Mouse (Mus musculus) urinary bladder, postnatal 4 days (tissue): Measurements from ENCODE around the gene Spock1.

ENCODE experiments used
- DNase-seq, 2 experiments: peaks; one replicate each; pipeline ENCODE4 v3.0.0; 2021 to 2022; ENCODE audit warnings: low spot score in 2 of 2

The Spock1 gene

DNA sequence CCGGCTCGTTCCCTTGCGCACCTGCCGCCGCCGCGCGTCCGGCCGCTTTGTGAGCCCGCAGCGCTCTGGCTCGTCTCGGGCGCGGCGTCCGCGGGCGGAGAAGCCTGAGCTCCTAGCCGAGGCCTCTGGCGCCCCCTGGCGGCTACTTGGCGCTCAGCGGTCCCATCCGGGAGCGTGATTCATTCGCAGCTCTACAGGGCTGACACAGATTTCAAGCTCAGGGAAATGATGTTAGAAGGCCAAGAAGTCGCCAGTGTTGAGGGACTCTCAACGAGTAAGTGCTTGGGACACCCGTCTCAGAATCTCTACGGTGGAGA lies at the start of gene Spock1:
Spock1 (minus strand) TSS at position 67 of the 317 bp plus-strand sequence.
- peak; percentile 63 to 90 for DNase-seq

DNA sequence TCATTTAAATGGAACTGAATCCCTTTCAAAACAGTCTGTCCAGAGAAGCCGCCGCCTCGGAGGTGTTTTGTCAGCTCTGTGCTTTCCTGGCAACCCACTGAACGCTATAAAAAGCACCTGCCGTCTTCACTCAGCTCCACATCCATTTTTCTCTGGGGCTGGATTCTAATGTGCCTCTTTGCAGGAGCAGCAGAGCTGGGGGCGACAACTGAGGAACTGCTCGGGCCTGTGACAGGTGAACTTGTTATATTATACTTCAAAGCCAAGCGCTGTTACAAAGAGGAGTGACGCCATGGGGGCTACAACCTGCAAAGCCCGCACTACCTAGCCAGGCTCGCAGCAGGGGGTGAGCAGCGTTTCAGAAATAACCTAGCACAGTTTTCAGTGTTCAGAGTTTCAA lies 42.0 kb upstream of the Spock1 start:
- no peak for DNase-seq

DNA sequence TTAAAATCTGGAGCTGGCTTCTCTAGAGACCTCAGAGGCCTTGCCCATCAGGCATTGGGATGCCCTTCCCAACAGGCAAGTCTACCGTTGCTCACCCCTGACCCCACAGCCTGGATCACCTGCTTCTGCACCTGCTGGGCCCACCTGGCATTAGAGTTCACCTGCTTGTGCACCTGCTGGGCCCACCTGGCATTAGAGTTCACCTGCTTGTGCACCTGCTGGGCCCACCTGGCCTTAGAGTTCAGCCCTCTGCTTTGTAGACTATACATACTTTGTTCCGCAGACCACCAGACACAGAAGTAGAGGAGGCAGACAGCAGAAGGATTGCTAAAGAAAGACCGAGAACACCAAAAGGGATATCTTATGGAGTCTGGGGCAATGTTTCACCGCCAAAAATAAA lies 41.4 kb upstream of the Spock1 start:
- no peak for DNase-seq

DNA sequence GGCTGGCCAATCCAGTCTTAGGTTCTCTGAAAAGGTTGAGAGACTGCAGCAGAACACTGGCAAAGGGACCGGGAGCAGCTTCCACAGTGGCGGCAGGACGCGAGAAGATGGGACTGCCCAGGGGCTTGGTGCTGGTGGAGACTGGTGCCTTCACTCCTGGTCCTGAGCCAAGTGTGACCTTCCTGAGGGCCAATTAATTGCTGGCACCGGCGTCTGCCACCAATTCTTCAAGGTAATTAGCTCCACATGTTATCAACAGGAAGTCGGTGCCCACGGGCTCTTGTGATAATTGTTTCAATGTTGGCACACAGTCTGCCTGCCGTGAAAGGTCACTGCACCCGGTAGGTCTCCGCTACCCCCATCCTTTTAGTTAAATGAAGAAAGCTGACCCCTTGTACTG lies 37.1 kb upstream of the Spock1 start:
- DNase-seq: no peak

DNA sequence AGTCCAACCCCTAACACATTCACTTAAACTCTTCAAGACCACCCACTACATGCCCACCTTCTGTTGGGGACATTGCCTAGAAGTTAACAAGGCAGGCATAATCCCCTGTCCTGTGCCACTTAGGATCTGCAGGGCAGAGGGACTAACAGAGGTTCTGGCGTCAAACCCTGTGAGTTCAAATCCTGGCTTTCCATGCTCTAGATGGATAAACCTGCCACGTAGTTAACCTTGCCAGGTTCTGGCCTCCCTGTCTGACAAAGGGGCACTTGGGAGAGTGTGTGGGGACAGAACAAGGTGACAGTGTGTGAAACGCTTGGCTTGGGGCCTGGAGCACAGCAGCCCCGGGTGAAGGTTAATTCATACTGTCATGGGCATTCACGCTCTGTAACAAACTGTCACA lies 36.3 kb upstream of the Spock1 start:
- no peak for DNase-seq

DNA sequence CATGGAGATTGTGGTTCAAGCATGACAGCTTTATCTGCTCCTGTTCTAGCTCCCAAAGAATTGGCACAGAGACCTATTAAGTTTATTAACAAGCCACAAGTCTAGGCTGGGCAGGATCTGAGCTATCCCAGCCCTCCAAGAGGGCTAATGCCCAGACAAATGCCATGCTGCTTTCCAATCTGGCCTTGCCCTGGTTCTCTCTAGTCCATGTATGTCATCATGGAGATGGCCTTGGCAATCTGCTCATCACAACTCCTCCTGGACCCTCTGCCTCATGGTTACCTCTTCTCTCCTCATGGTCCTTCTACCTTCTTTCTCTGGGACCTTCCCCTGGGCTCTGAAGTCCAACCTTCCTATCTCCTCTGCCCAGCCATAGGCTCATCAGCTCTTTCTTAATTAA lies 35.8 kb upstream of the Spock1 start:
- no peak for DNase-seq

DNA sequence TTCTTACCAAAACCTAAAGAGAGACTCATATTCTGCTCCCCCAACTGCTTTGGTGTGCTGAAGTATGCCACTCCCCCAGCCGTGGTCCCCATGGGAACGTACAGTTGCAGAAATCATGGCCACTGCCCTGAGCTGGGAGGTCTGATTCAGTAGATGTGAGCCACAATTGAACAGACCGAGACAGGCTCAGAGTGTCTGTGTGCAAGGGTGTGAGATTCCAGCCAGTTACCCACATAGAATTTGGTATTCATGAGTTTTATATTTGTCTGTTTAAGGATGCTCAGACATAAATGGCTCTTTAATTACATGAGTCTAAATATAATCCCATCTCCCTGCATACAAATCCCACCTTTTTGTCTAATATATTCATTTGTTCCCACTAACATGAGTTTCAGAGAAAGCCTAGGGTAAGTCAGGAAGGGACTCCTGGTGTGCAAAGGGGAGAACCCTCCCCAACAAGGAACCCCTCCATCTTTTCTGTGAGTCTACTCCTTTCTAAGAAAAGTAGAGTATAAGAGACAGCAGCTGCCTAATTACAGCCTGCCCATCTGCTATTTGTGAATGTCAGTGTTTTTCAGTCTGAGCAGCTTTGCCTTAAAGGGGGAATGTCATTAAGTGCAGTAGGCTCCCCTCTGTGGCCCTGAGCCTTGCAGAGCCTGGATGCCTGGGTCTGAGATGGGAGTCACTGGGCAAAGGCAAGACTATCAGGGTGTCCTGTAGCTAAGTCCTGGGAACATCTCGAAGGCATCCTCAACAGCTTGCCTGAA lies 29.5 kb upstream of the Spock1 start:
- no peak for DNase-seq

DNA sequence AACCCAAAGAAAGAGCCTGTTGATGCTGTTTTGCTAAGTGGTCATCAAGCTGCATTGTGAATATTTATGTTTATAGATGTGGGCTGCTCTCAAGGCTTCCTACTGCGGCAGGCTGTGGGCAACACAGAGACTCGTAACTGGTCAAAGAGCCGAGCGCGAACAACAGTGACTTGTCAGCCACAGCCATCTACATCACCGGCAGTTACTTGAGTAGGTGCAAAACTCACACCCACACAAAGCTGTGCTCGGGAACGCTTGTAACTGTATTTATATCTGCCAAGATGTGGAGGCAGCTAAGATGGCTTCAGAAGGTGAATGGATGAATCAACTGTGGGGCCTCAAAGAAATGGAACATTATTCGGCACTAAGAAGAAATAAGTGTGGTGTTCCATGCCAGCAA lies 23.9 kb upstream of the Spock1 start:
- DNase-seq: no peak

DNA sequence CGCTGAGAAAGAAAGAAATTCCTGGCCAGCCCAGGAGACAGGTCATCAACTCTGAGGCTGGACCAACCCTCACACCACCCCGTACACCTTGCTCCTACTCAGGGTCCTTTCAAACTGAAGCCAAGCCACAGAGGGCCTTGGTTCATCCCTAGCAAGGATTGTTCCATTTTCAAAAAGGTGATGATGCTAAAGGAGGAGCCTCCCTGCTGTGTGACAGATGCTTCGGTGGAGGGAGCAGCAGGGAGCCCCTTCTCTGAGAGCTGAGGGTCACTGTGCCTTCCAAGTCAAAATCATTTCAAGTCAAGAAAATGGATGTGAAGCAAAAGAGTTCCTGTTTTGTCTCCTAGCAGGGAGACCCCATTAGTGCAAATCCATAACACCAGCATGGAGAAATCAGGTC lies 23.2 kb upstream of the Spock1 start:
- DNase-seq: no peak

DNA sequence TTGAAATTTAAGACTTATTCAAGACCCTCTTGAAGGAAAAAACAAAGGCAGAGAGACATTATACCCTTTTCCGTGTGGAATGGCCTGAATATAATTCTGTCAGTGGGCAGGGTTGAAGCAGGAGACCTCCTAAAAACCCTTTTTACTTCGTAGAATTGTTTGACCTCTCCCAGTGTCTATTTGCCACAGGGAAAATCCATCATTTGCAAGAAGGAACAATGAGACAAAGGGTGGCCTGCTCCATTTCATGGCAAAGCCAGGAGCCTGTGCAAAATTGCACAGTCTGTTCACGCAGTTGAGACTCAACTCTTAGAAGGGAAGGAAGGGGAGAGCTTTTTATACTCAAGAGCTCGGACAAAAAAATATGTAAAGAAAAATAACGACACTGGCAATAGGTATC lies 22.6 kb upstream of the Spock1 start:
- no peak for DNase-seq

DNA sequence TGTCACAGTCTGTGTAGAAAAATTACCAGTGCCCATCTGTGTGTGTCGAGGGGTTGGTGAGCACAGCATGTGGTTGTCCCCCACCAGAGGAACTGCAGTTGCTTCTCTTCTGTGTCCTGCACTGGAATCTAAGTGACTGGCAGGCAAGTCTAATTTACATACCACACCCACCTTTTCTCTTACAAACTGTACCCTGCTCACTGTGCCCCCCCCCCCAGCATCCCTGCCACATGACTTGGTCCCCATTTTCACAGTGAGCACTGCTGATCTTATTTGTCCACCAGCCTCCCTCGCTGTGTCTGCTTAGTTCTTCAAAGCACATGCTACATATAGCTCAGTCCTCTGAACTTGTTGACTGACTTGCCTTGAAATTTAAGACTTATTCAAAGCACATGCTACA lies 22.2 kb upstream of the Spock1 start:
- DNase-seq: no peak

DNA sequence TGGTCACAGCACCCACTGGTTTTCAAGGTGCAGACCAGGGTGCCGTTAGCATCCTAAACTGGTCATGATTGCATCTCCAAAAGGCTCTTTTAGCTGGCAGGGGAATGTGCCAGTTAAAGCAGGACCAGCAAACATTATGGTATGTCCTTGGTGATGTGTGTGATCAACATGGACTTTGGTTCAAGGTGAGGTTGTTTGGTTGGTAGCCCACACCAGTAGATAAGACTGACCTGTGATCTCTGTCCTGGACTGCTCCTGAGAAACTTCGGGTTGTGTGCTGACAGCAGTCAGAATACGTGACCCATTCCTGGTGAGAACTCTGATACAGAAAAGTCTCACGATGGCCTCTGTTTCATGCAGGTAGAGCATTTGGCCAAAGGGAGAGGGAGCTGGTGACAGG lies 11.8 kb upstream of the Spock1 start:
- no peak for DNase-seq

DNA sequence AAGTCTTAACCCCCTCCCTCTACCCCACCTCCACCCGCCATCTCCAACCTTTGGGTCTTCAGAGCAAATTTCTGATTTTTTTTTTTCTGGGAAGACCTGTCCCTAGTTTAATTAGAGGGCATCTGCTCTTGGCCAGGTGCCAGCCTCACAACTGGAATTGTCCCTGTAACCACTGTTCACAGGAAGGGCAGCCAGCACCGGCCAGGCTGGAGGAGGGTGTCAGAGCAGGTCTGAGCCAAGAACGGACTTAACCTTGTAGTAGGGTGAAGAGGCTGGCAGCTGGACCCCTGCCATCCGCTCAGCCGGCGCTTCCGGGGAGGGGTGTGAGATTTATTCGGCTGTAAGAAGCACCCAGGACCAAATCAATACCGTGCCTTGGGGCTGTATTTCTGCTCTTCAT lies 3.0 kb upstream of the Spock1 start:
- no peak for DNase-seq

DNA sequence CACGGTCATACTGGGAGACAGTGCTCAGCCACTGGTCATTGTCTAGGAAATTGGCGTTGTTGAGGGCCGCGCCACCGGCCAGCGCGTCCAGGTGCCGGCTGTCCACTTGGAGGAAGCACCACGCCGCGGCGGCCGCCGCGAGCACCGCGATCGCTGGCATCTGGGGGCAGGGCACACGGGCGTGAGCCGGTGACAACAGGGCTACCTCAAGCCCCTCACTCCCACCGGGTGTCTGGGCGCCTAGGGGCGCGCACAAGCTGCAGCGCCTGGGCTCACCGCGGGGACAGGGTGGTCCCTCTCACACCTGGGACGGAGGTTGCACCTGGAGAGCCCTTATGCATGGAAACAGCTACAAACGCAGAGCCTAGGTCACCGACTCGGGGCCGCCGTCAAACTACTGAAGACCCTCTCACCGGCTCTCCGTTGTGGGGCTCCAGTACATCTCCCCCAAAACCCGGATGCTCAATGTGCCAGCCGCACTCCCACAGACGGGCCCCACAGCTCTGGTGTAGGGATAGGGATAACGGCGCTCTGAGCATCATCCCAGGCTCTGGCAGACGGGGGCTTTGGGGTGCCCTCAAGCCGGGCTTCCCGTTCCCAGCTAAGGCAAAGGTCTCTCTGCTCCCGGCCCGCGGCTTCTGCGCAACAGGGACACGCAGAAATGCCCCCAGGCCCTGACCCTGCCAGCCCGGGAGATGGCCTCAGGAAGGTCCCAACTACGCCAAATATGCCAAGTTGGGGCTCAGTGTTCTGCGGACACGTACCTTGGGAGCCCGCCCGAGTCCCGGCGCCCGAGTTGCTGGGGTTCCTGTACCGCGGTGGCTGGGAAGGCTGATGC lies 485 bp downstream of the Spock1 start:
- DNase-seq: no peak

DNA sequence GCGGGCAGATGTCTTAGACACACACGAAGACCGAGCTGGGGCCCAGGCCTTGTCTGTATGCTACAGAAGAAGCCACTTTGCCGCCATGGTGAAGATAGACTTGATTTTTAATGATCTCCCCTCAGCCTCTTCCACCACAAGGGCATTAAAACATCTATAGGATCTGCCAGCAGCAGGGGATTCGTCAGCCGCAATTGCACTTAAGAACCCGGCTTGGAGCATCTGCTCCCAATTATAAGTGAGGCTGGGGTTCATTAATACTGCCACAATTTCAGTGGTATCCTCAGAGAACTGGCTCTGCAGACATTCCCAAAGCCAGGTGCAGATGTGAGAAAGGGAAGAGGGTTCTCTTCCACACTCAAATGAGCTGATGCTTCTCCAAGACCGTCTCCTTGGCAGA lies 13.5 kb downstream of the Spock1 start:
- no peak for DNase-seq

DNA sequence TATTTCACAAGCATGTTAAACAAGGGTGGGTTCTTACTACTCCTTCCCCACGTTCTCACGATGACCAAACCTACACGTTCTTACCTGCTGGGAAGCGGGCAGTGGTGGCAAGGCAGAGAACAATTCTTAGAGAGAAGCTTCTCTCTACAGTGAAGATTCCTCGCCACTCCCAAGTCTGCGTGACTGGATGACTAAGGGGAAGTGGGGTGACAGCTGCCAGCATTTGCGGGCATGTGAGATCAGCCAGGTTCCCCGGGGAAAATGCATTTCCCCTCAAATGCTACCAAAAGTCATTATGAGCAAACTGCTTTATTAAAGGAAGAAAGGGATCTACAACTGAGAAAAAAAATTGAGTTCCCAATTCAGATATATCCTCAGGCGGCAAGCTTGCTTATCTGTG lies 18.4 kb downstream of the Spock1 start:
- DNase-seq: no peak

DNA sequence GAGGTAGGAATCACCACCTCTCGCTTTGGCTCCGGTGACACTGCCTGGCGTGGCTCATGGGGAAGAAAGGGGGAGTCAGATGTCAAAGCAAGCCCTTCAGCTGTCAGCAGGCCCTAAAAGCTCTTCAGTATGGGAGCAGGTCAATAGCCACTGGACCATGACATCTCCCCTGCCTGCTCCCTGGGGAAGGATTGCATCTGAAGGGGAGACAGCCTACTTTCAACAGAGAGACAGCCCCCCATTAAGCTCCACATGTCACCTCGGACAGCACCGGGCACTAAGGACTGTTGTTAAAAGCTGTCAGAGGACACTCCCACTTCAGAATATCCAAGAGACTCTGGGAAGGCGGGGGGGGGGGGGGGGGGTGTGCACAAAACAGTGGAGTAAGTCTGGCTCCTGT lies 19.1 kb downstream of the Spock1 start:
- no peak for DNase-seq

DNA sequence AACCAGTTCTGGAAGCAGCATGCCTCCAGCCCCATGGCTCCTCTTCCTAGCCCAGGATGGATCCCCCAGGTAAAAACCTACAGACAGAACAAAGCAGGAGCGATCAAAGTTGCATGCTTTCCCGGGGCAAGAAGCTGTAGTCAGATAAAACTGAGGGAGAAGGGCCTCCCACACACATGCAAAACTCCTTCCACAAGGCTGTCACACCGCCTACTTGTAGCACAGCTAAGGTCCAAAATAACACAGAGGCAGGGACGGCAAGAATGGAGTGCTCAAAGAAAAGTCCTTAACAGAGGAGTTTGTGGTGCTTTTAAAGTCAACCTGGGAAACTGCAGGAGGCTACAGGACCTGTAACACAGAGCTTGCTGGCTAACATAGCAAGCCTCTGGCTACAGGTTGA lies 28.3 kb downstream of the Spock1 start:
- no peak for DNase-seq

DNA sequence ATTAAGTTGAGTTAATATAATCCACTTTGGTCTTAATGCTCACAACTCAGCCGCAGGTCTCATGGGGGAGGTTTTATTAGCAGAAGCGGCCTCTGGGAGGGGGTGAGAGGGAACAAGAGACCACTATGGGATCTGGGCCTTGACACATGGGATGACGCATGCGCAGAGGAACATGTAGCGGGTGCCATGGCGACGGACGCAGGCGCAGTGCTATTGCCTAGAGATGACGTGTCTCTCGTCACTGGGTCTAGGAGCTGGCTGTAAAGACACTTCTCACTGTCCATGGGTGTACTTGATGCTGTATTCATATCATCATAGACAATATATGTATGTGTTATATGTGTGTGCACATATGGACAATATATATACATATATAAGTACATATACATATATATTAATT lies 29.3 kb downstream of the Spock1 start:
- no peak for DNase-seq

DNA sequence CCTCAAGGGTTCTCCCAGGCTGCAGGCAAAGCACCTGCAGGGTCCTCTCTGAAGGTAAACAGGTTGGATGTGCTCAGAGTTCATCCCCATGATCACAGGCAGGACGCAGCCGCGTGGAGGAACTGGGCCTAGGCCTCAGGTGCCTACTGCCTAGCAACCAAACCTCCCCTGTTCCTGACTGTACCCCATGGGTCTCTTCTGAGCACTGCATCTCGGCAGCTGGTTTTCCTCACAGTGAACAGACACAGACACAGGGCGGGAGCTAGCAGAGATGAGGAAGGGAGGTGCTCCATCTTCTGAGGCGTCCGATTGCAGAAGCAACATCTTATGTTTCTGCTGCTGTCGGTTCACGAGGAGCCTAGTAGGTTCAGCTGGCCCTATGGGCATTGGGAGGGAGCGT lies 30.4 kb downstream of the Spock1 start:
- DNase-seq: no peak

DNA sequence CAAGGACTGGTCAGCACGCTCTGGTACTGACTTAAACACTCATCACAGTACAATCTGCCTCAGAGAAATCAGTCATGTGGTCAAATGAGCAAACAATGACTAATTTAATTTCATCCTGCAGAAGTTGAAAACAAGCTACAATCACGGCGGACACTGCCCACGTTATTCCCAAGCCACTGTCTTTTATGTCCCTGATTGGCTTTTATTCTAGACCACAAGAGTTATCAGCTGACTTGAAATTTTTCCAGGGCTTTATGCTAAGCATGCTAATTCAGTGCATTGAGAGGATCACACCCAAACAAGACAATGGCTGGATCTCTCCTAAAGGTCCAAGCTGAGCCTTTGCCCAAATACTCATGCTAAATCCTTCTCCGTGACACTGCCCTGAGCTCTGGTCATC lies 31.2 kb downstream of the Spock1 start:
- no peak for DNase-seq

DNA sequence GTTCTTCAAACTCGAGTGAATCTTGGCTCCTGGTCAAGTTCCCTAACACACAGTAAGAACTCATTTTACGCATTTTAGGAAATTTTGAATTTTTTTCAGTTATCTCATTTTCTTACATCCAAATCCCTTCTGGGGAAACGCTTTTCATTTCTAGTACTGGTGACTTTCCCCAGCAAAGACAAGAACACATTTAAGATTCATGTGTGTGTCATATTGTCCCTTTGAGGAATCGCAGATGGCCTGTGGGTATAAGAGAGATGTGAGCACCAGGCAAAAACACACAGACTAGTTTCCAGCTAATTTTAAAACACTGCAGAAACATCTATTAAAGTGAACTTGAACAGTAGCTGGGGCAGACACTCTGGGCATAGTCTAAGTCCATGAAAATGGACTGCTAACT lies 38.1 kb downstream of the Spock1 start:
- no peak for DNase-seq

DNA sequence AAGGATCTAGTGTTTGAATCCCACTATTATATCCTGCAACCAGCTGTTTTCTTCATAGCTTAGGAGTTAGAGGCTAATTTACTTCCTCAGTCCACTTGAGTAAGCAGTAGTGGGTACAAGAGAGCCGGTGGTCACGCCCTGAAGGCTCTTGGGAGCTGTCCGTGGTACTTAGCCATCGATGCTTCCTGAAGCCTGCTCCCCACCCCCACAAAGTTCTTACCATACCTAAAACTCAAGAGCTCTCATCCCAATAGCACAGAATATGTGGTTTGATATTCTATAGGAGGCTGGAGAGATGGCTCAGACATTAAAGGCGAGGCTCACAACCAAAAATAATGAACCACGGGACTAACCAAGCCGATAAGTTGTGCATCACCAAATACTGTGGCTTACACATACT lies 40.5 kb downstream of the Spock1 start:
- no peak for DNase-seq

DNA sequence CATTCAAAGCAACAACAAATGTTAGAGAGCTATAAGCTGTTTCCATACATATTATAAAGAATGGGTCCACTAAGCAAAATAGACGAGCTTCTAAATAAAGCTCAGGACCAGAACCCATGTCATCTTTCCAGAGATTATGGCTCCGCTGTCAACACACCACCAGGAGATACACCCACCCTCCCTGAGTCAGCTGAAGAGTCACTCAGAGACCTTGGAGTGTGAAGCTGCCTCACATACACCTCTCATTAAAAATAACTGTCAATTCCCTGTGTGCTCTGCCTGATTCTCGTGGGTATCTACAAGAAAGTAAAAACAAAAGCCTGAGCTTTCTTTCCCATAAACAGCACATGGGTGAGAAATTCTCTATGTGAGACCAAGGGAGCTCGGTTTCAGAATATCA lies 43.1 kb downstream of the Spock1 start:
- DNase-seq: no peak
